Mouse (Mus musculus): ENCODE results near the gene Arhgap33. TPM values are rescaled to one million over a fixed set of nuclear protein-coding genes. Genes with fewer than 3 reads are reported as not detected.

Gene Arhgap33
- total and polyA plus RNA-seq, 3 experiments, result 0.34 to 3.0 (median 0.37) TPM

DNA sequence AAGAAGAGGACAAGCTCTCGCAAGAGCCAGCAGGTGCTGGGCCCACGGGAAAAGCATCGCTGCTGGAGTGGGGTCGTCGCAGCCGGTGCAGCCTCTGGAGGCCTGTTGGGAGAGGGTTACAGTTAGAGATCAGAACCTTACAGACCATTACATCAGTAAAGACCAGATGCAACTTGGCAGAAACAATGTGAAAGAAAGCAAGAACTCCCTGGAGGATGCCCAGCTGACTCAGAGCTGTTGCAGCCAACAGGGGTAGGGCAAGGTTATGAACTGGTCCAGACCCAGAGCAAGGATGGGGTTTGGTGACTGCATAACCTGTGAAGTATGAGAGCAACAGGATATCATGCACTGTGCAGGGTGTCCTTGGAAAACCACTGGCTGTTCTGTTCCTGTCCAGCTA is 10.4 kb downstream of the Arhgap33 start:
- Histone ChIP-seq H3K36me3 (ENCODE audit: control insufficient read depth, insufficient read depth, low read length) (no peaks in the 10 kb centered on the region), H3K27me3 (ENCODE audit: control insufficient read depth, insufficient read depth, low read length) (no peaks in the 10 kb centered on the region), H3K4me3 (no peak overlapping the region), H3K4me1 (ENCODE audit: control insufficient read depth, insufficient read depth, low read length) (no peaks in the 10 kb centered on the region), H3K27ac (no peak overlapping the region), H3K79me2 (replicated peaks; ENCODE audit: control insufficient read depth, insufficient read depth, low read length) (no peaks in the 10 kb centered on the region), H3K9ac (ENCODE audit: low read depth, low read length) (no peak overlapping the region)
- no peak for TF ChIP-seq CTCF (IDR thresholded peaks at IDR 0.05)
- no peak for TF ChIP-seq EP300 (IDR thresholded peaks at IDR 0.05; ENCODE audit: insufficient read depth, low read depth, low read length)
- no peak for TF ChIP-seq POLR2A (IDR thresholded peaks at IDR 0.05; ENCODE audit: insufficient read depth, low read depth, low read length)
- DNase-seq, result no peak
- WGBS, result 73% methylated on average over 6 of the region's 6 CpGs
- intact Hi-C loops (cut with DNase I), result no loop called here

DNA sequence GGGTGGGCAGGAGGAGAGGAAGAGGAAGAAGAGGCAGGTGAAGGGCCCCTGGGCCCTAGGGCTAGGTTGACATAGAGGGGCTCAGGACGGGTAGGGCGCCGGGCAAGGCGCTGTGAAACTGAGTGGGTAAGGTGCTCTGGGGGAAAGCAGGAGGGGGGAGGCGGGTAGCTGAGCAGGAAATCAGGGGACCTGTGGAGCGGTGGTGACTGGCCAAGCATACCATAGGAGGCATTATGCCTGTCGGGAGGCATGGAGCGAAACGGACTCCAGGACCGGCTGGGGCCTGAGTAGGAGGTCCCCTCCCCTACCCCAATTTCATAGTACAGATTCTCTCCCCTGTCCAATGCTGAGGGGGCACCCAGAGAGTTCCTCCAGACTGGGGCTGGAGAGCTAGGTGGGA is 12.0 kb downstream of the Arhgap33 start:
- Histone ChIP-seq H3K27ac (no peak overlapping the region), H3K4me1 (ENCODE audit: control insufficient read depth, insufficient read depth, low read length) (no peaks in the 10 kb centered on the region), H3K9ac (ENCODE audit: low read depth, low read length) (no peak overlapping the region), H3K27me3 (ENCODE audit: control insufficient read depth, insufficient read depth, low read length) (no peaks in the 10 kb centered on the region), H3K79me2 (replicated peaks; ENCODE audit: control insufficient read depth, insufficient read depth, low read length) (no peaks in the 10 kb centered on the region), H3K4me3 (no peak overlapping the region), H3K36me3 (ENCODE audit: control insufficient read depth, insufficient read depth, low read length) (no peaks in the 10 kb centered on the region)
- 93% methylated on average over 10 of the region's 10 CpGs for WGBS
- TF ChIP-seq CTCF (IDR thresholded peaks at IDR 0.05) (no peak), EP300 (IDR thresholded peaks at IDR 0.05; ENCODE audit: insufficient read depth, low read depth, low read length) (no peak), POLR2A (IDR thresholded peaks at IDR 0.05; ENCODE audit: insufficient read depth, low read depth, low read length) (no peak)
- DNase-seq, result no peak
- intact Hi-C loops (cut with DNase I), result no loop called here

DNA sequence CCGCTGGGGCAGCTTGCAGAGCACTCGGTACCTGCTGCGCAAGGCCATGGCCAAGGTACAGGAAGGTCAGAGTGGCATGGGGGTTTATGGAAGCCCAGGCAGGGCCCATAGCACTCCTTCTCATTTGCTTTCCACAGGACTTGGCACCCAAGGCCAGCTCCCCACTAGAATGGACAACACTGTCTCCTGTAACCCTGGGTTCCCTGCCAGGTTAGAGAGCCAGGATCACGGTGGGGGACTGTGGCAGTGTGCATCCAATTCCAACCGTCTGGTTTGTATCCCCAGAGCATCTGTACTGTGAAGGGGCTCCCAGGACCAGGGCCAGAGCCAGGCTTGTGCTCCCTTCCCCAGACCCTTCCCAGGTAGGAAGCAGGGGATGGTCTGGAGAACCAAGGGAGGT is 14.0 kb downstream of the Arhgap33 start:
- no peak for DNase-seq
- no peaks in the 10 kb centered on the region for H3K79me2 ChIP-seq (replicated peaks; ENCODE audit: control insufficient read depth, insufficient read depth, low read length)
- 73% methylated on average over 5 of the region's 5 CpGs for WGBS
- H3K36me3 ChIP-seq (ENCODE audit: control insufficient read depth, insufficient read depth, low read length), result no peaks in the 10 kb centered on the region
- H3K27ac ChIP-seq, result no peak overlapping the region
- H3K9ac ChIP-seq (ENCODE audit: low read depth, low read length), result no peak overlapping the region
- H3K4me1 ChIP-seq (ENCODE audit: control insufficient read depth, insufficient read depth, low read length), result no peaks in the 10 kb centered on the region
- TF ChIP-seq POLR2A (IDR thresholded peaks at IDR 0.05; ENCODE audit: insufficient read depth, low read depth, low read length), result no peak
- no peak for TF ChIP-seq CTCF (IDR thresholded peaks at IDR 0.05)
- no peaks in the 10 kb centered on the region for H3K27me3 ChIP-seq (ENCODE audit: control insufficient read depth, insufficient read depth, low read length)
- intact Hi-C loops (cut with DNase I), result no loop called here
- H3K4me3 ChIP-seq, result no peak overlapping the region

DNA sequence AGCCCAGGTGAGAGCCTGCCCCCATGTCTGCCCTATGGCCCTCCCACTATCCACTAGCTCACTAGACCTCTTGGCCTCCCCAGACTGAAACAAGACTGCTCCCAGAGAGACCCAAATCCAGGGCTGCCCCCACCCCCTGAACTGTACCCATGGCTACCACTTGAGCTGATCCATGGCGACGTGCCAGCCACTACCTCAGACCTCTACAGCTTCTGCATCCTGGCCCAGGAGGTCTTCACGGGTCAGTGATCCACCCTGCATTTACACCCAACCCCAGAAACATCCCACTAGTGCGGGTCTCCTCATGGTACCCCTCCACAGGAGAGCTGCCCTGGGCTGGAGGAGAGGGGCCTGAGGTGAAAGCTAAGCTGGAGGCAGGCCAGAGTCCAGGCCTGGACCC is 14.5 kb downstream of the Arhgap33 start:
- H3K4me3 ChIP-seq, result no peak overlapping the region
- no peak overlapping the region for H3K9ac ChIP-seq (ENCODE audit: low read depth, low read length)
- H3K27ac ChIP-seq, result no peak overlapping the region
- H3K27me3 ChIP-seq (ENCODE audit: control insufficient read depth, insufficient read depth, low read length), result no peaks in the 10 kb centered on the region
- H3K79me2 ChIP-seq (replicated peaks; ENCODE audit: control insufficient read depth, insufficient read depth, low read length), result no peaks in the 10 kb centered on the region
- DNase-seq, result no peak
- H3K4me1 ChIP-seq (ENCODE audit: control insufficient read depth, insufficient read depth, low read length), result no peaks in the 10 kb centered on the region
- intact Hi-C loops (cut with DNase I), result no loop called here
- H3K36me3 ChIP-seq (ENCODE audit: control insufficient read depth, insufficient read depth, low read length), result no peaks in the 10 kb centered on the region
- TF ChIP-seq POLR2A (IDR thresholded peaks at IDR 0.05; ENCODE audit: insufficient read depth, low read depth, low read length), result no peak
- TF ChIP-seq EP300 (IDR thresholded peaks at IDR 0.05; ENCODE audit: insufficient read depth, low read depth, low read length), result no peak
- no peak for TF ChIP-seq CTCF (IDR thresholded peaks at IDR 0.05)
- 70% methylated on average over 4 of the region's 4 CpGs for WGBS

DNA sequence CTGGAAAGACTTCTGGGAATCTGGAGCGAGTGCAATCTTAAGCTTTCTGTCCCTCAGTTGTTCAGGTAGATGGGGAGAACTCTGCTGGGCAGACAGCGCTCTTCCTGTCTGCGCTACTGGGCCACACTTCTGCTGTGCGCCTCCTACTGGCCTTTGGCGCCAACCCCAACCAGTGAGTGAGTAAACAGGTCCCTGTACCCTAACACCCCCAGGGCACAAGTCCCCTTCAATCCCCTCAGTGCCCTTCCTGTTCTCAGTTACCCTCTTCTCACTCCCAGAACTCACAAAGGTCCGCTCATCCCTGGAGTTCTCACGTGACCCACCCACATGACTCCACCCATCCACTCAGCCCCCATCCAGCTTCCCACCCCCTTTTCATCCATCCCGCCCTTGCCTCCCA is 16.5 kb downstream of the Arhgap33 start:
- intact Hi-C loops (cut with DNase I), result no loop called here
- Histone ChIP-seq H3K9ac (ENCODE audit: low read depth, low read length) (no peak overlapping the region), H3K4me3 (no peak overlapping the region), H3K4me1 (ENCODE audit: control insufficient read depth, insufficient read depth, low read length) (no peaks in the 10 kb centered on the region), H3K79me2 (replicated peaks; ENCODE audit: control insufficient read depth, insufficient read depth, low read length) (no peaks in the 10 kb centered on the region), H3K27ac (no peak overlapping the region), H3K36me3 (ENCODE audit: control insufficient read depth, insufficient read depth, low read length) (no peaks in the 10 kb centered on the region), H3K27me3 (ENCODE audit: control insufficient read depth, insufficient read depth, low read length) (no peaks in the 10 kb centered on the region)
- no peak for DNase-seq
- WGBS, result 44% methylated on average over 8 of the region's 8 CpGs
- TF ChIP-seq EP300 (IDR thresholded peaks at IDR 0.05; ENCODE audit: insufficient read depth, low read depth, low read length) (no peak), POLR2A (IDR thresholded peaks at IDR 0.05; ENCODE audit: insufficient read depth, low read depth, low read length) (no peak), CTCF (IDR thresholded peaks at IDR 0.05) (no peak)

DNA sequence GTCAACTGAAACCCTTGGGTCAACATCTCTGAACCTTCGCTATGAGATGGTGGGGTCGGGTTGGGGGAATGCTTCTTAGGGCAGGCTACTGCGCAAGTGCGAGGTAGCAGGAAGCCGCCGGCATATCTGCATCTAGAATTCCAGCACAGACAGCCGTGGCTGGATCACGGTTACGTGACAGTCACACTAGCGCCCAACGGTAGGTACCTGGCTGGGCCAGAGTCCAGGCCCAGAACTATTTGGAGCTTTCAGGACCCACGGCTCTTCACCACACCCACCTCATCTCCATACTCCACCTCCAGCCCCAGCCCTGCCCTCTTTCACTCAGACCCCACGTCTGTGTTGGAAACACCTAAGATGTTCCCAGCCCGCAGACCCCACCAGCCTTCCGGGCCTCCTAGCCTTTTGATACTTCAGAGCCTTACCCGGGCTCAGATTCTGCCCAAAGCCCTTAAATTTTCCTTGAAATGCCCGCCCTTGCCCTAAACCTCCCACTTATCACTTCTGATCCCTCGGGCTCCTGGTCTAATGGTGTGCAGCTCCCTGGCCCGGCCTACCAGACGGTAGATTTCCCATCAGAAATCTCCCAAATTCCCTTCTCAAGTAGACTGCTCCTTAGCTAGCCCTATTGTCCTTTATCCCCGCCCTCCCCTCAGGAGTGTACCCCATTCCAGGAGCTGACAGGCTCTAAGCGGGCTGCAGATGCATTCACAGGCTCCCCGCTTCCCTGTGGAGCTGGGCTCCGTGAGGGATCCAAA is 19.7 kb downstream of the Arhgap33 start:
- DNase-seq, result no peak
- H3K4me1 ChIP-seq (ENCODE audit: control insufficient read depth, insufficient read depth, low read length), result no peaks in the 10 kb centered on the region
- intact Hi-C loops (cut with DNase I), result no loop called here
- H3K4me3 ChIP-seq, result no peak overlapping the region
- no peak overlapping the region for H3K27ac ChIP-seq
- H3K27me3 ChIP-seq (ENCODE audit: control insufficient read depth, insufficient read depth, low read length), result no peaks in the 10 kb centered on the region
- no peaks in the 10 kb centered on the region for H3K36me3 ChIP-seq (ENCODE audit: control insufficient read depth, insufficient read depth, low read length)
- no peaks in the 10 kb centered on the region for H3K79me2 ChIP-seq (replicated peaks; ENCODE audit: control insufficient read depth, insufficient read depth, low read length)
- no peak for TF ChIP-seq POLR2A (IDR thresholded peaks at IDR 0.05; ENCODE audit: insufficient read depth, low read depth, low read length)
- no peak for TF ChIP-seq EP300 (IDR thresholded peaks at IDR 0.05; ENCODE audit: insufficient read depth, low read depth, low read length)
- TF ChIP-seq CTCF (IDR thresholded peaks at IDR 0.05), result no peak
- WGBS, result 49% methylated on average over 24 of the region's 24 CpGs
- no peak overlapping the region for H3K9ac ChIP-seq (ENCODE audit: low read depth, low read length)

Data from heart, adult 2 months (tissue).